8 mouse cellular contexts compared by ENCODE assay signal in the genomic region with DNA sequence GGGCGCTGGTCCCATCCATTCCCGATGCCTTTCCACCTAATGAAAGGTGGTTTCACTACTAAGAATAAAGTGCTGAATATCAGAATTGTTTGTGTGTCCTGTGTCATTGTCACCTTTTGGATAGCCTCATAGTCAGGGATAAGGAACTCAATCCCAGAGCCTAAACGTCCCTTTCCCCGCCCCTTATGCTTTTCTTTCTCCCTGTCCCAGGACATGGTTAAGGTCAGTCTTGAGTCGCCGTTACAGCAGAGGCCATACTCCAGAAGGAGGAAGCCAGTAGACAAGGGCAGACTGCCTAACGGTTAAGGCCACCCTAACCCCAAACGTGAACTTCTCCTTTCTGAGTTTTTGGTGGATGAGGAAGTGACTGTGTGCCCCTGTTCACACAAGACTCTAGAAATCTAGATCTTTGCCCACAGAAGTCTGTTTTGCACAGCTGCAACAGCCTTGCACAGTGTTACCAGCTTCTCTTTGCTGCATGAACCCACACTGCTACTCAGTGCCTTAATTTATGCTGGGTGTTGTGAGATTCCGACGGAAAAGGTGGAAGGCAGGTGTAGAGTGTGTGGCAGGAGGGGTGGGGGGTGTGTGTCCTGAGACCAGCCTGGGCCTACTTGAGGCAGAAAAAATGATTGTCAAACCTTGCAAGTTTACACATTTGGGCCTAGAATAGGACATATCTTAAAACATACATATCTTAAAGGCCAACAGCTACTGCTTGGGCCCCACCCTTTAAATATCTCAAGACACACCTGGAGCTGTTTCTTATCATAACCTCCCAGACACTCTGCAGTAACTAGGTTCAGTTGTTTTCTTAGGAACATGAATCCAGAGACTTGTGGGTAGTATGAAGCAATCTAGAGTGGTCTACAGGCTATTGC. TPM values are rescaled to one million over a fixed set of nuclear protein-coding genes. Genes with fewer than 3 reads are reported as not detected.
A peak's percentile ranks its signal among the peaks of the same experiment; 100 is the strongest.
DNase-seq lines count a peak whose midpoint lies in the region; ATAC-seq lines count a peak whose summit lies in the region.

No protein-coding gene starts in this region.

- H3K9me3 ChIP-seq in embryonic facial prominence, embryonic 10.5 days = no peaks in the 10 kb centered on the region
- no peaks in the 10 kb centered on the region for H3K9me3 ChIP-seq in midbrain, embryonic 16.5 days (replicated peaks; ENCODE audit: control insufficient read depth, low read length, poor library complexity, severe bottlenecking)

- peak overlapping the region; percentile 62 for H3K4me2 ChIP-seq in midbrain, embryonic 16.5 days (ENCODE audit: low read length)

- peaks cover 40% of the 10 kb centered on the region for H3K4me1 ChIP-seq in embryonic facial prominence, embryonic 10.5 days
- H3K4me1 ChIP-seq in midbrain, embryonic 16.5 days (ENCODE audit: control insufficient read depth, insufficient read depth, low read length) = peaks cover 13% of the 10 kb centered on the region

- H3K36me3 ChIP-seq in embryonic facial prominence, embryonic 10.5 days (replicated peaks) = peaks cover 27% of the 10 kb centered on the region
- no peaks in the 10 kb centered on the region for H3K36me3 ChIP-seq in midbrain, embryonic 16.5 days (ENCODE audit: control insufficient read depth, insufficient read depth, low read length)

- peak overlapping the region; percentile 94 for H3K4me3 ChIP-seq in embryonic facial prominence, embryonic 10.5 days
- H3K4me3 ChIP-seq in midbrain, embryonic 16.5 days (ENCODE audit: low read depth, low read length) = peak overlapping the region; percentile 56

- ATAC-seq in hematopoietic stem cell, adult 5-6 weeks (replicated peaks in 1 of 2; ENCODE audit: insufficient read depth in 1 of 2, low FRiP score in 2 of 2, low TSS enrichment in 1 of 2, low read depth in 1 of 2, poor library complexity in 2 of 2, severe bottlenecking in 2 of 2) = peak; percentile 57 to 68
- no peak for ATAC-seq in midbrain, embryonic 16.5 days
- no peak for ATAC-seq in activated CD4-positive, CD25-positive, alpha-beta regulatory T cell, adult 4 months

- no peaks in the 10 kb centered on the region for H3K27me3 ChIP-seq in embryonic facial prominence, embryonic 10.5 days (replicated peaks; ENCODE audit: low read depth, poor library complexity, severe bottlenecking)
- no peaks in the 10 kb centered on the region for H3K27me3 ChIP-seq in midbrain, embryonic 16.5 days (ENCODE audit: control insufficient read depth, insufficient read depth, low read depth, low read length)

- DNase-seq in NIH3T3 (ENCODE audit: low read depth) = peak; percentile 10
- no peak for DNase-seq in embryonic facial prominence, embryonic 10.5 days (ENCODE audit: low spot score)
- peak; percentile 69 for DNase-seq in liver
- DNase-seq in thymus, postnatal 0 days (ENCODE audit: low spot score) = peak; percentile 60
- no peak for DNase-seq in cerebellum, adult 11 months

- H3K9ac ChIP-seq in midbrain, embryonic 16.5 days (ENCODE audit: low read depth, low read length) = peak overlapping the region; percentile 76; the same call in 1 of the 2 replicates

- peak overlapping the region; percentile 97 for H3K27ac ChIP-seq in embryonic facial prominence, embryonic 10.5 days (replicated peaks)
- H3K27ac ChIP-seq in midbrain, embryonic 16.5 days (ENCODE audit: low read length) = no peak overlapping the region

- WGBS in embryonic facial prominence, embryonic 10.5 days = 69% methylated on average over 10 of the region's 10 CpGs
- 66% methylated on average over 10 of the region's 10 CpGs for WGBS in midbrain, embryonic 16.5 days

RNA-seq across cellular contexts. Expression of gene Gpx1, which starts 1.8 kb away (rescaled TPM):
- polyA plus RNA-seq in embryonic facial prominence, embryonic 10.5 days (2016; fragmentation: Nextera tagmentation; extraction: Ambion mirVana) = 810 and 843 TPM in 2 replicates
- total RNA-seq in hematopoietic stem cell, adult 5-6 weeks (2017) = 711 and 1,132 TPM in 2 replicates
- 434 and 456 TPM in 2 replicates for polyA plus RNA-seq in midbrain, embryonic 16.5 days (2015; fragmentation: Nextera tagmentation; extraction: Ambion mirVana)
- polyA plus RNA-seq in thymus, postnatal 0 days (2015; fragmentation: Nextera tagmentation; extraction: Ambion mirVana) = 862 and 915 TPM in 2 replicates
- 100 to 1,000 TPM; 573 to 811 TPM for polyA plus RNA-seq in activated CD4-positive, CD25-positive, alpha-beta regulatory T cell, adult 4 months (2017; shearing (Covaris generic))

RNA-seq across cellular contexts. Expression of gene Usp4, which starts 7.2 kb away (rescaled TPM):
- polyA plus RNA-seq in embryonic facial prominence, embryonic 10.5 days (2016; fragmentation: Nextera tagmentation; extraction: Ambion mirVana) = 127 and 133 TPM in 2 replicates
- total RNA-seq in hematopoietic stem cell, adult 5-6 weeks (2017) = 54.7 and 65.7 TPM in 2 replicates
- 126 and 142 TPM in 2 replicates for polyA plus RNA-seq in midbrain, embryonic 16.5 days (2015; fragmentation: Nextera tagmentation; extraction: Ambion mirVana)
- polyA plus RNA-seq in thymus, postnatal 0 days (2015; fragmentation: Nextera tagmentation; extraction: Ambion mirVana) = 83.7 and 93.1 TPM in 2 replicates
- polyA plus RNA-seq in activated CD4-positive, CD25-positive, alpha-beta regulatory T cell, adult 4 months (2017; shearing (Covaris generic)) = 100 to 1,000 TPM in 1 of 2 experiments, 10 to 100 TPM in 1; 98.8 to 127 TPM

RNA-seq across cellular contexts. Expression of gene Tcta, which starts 34.5 kb away (rescaled TPM):
- 14.4 and 14.7 TPM in 2 replicates for polyA plus RNA-seq in embryonic facial prominence, embryonic 10.5 days (2016; fragmentation: Nextera tagmentation; extraction: Ambion mirVana)
- 8.5 and 9.7 TPM in 2 replicates for total RNA-seq in hematopoietic stem cell, adult 5-6 weeks (2017)
- 47.9 and 49.2 TPM in 2 replicates for polyA plus RNA-seq in midbrain, embryonic 16.5 days (2015; fragmentation: Nextera tagmentation; extraction: Ambion mirVana)
- polyA plus RNA-seq in thymus, postnatal 0 days (2015; fragmentation: Nextera tagmentation; extraction: Ambion mirVana) = 41.6 and 45.7 TPM in 2 replicates
- 10 to 100 TPM in 1 of 2 experiments, 1 to 10 TPM in 1; 9.7 to 13.5 TPM for polyA plus RNA-seq in activated CD4-positive, CD25-positive, alpha-beta regulatory T cell, adult 4 months (2017; shearing (Covaris generic))

RNA-seq across cellular contexts. Expression of gene Rhoa, which starts 34.6 kb away (rescaled TPM):
- polyA plus RNA-seq in embryonic facial prominence, embryonic 10.5 days (2016; fragmentation: Nextera tagmentation; extraction: Ambion mirVana) = 240 and 243 TPM in 2 replicates
- 251 and 320 TPM in 2 replicates for total RNA-seq in hematopoietic stem cell, adult 5-6 weeks (2017)
- 273 and 286 TPM in 2 replicates for polyA plus RNA-seq in midbrain, embryonic 16.5 days (2015; fragmentation: Nextera tagmentation; extraction: Ambion mirVana)
- polyA plus RNA-seq in thymus, postnatal 0 days (2015; fragmentation: Nextera tagmentation; extraction: Ambion mirVana) = 517 and 543 TPM in 2 replicates
- 100 to 1,000 TPM; 294 to 378 TPM for polyA plus RNA-seq in activated CD4-positive, CD25-positive, alpha-beta regulatory T cell, adult 4 months (2017; shearing (Covaris generic))

RNA-seq across cellular contexts. Expression of gene Amt, which starts 43.8 kb away (rescaled TPM):
- polyA plus RNA-seq in embryonic facial prominence, embryonic 10.5 days (2016; fragmentation: Nextera tagmentation; extraction: Ambion mirVana) = 35.9 and 40.8 TPM in 2 replicates
- total RNA-seq in hematopoietic stem cell, adult 5-6 weeks (2017) = 1.4 and 1.6 TPM in 2 replicates
- 30.2 and 33.6 TPM in 2 replicates for polyA plus RNA-seq in midbrain, embryonic 16.5 days (2015; fragmentation: Nextera tagmentation; extraction: Ambion mirVana)
- polyA plus RNA-seq in thymus, postnatal 0 days (2015; fragmentation: Nextera tagmentation; extraction: Ambion mirVana) = 1.1 and 1.8 TPM in 2 replicates
- polyA plus RNA-seq in activated CD4-positive, CD25-positive, alpha-beta regulatory T cell, adult 4 months (2017; shearing (Covaris generic)) = under 1 TPM; 0.29 to 0.58 TPM

Comparison
In these comparisons a context has a peak if more than half of its experiments do, and no peak if none do; other contexts are left out.
1. DNase-seq: peak in NIH3T3 (single experiment), liver (single experiment) and thymus, postnatal 0 days (single experiment); none in embryonic facial prominence, embryonic 10.5 days (single experiment) and cerebellum, adult 11 months (single experiment).
2. ATAC-seq: peak in hematopoietic stem cell, adult 5-6 weeks (2 of 2); none in midbrain, embryonic 16.5 days (single experiment) and activated CD4-positive, CD25-positive, alpha-beta regulatory T cell, adult 4 months (single experiment).